Mouse (Mus musculus) CH12.LX (cell line): ENCODE results near the gene Gm815. TPM values are rescaled to one million over a fixed set of nuclear protein-coding genes. Genes with fewer than 3 reads are reported as not detected.

Source experiments
- DNase-seq: peaks from one replicate; pipeline ENCODE4 v3.0.0-alpha.2; 2013; ENCODE audit errors: extremely low read depth
- H3K27ac ChIP-seq: 2 replicates; pipeline ENCODE4 v1.5.1; 2012; ENCODE audit warnings: low read depth, mild to moderate bottlenecking, control low read depth, moderate library complexity; ENCODE audit not compliant: insufficient read depth
- H3K27me3 ChIP-seq: replicated peaks from 2 replicates; pipeline ENCODE3; 2012; ENCODE audit warnings: inconsistent platforms
- H3K36me3 ChIP-seq, 2 experiments: replicated peaks in 1 of 2; 2 replicates each; pipeline versions ENCODE3 to v1.6.1; 2012; ENCODE audit warnings: inconsistent platforms in 1 of 2, low read length in 1 of 2, mild to moderate bottlenecking in 1 of 2, mixed read lengths in 1 of 2, moderate library complexity in 1 of 2; ENCODE audit not compliant: control insufficient read depth in 1 of 2, insufficient read depth in 1 of 2
- H3K4me1 ChIP-seq, 2 experiments: 2 replicates each; pipeline ENCODE4 v1.6.1; 2012; ENCODE audit warnings: inconsistent platforms in 1 of 2, moderate library complexity in 1 of 2; ENCODE audit not compliant: insufficient read depth in 2 of 2, control insufficient read depth in 1 of 2
- H3K4me2 ChIP-seq: 2 replicates; pipeline ENCODE4 v1.6.1; 2012; ENCODE audit warnings: low read depth, mild to moderate bottlenecking, control low read depth; ENCODE audit not compliant: poor library complexity, insufficient read depth, severe bottlenecking
- H3K4me3 ChIP-seq, 3 experiments: fragments of 150-350 bp in 1 of 3; sonication (generic) in 1 of 3; replicated peaks in 1 of 3; 2 replicates each; pipeline versions ENCODE3 to v1.5.1; 2011 to 2012; ENCODE audit warnings: low read depth in 2 of 3, low read length in 2 of 3, mild to moderate bottlenecking in 2 of 3, moderate library complexity in 2 of 3, control low read depth in 1 of 3, improper control_type of control experiment in 1 of 3, inconsistent platforms in 1 of 3, mixed read lengths in 1 of 3; ENCODE audit not compliant: poor library complexity in 1 of 3
- H3K79me2 ChIP-seq: replicated peaks from 2 replicates; pipeline ENCODE4 v1.6.1; 2012; ENCODE audit warnings: mild to moderate bottlenecking, moderate library complexity; ENCODE audit not compliant: control insufficient read depth, poor library complexity, insufficient read depth, severe bottlenecking; ENCODE audit errors: extremely low read depth
- H3K9ac ChIP-seq: 2 replicates; pipeline ENCODE4 v1.6.1; 2012; ENCODE audit warnings: low read depth, mild to moderate bottlenecking, control low read depth, moderate library complexity; ENCODE audit not compliant: insufficient read depth
- H3K9me3 ChIP-seq: replicated peaks from 2 replicates; pipeline ENCODE3; 2012; ENCODE audit warnings: low read length, inconsistent platforms, mixed read lengths
- BHLHE40 ChIP-seq: IDR thresholded peaks from 2 replicates; pipeline ENCODE4 v1.6.1; 2011; ENCODE audit warnings: mild to moderate bottlenecking, low read depth, low read length, improper control_type of control experiment
- CHD1 ChIP-seq: IDR thresholded peaks from 2 replicates; pipeline ENCODE4 v1.6.1; 2012; ENCODE audit warnings: low read depth, low read length, improper control_type of control experiment, inconsistent platforms
- CHD2 ChIP-seq: IDR thresholded peaks from 2 replicates; pipeline ENCODE4 v1.6.1; 2011; ENCODE audit warnings: low read length, improper control_type of control experiment
- CTCF ChIP-seq, 2 experiments: IDR thresholded peaks in 1 of 2; conservative IDR thresholded peaks in 1 of 2; 2 replicates each; pipeline ENCODE4 v1.5.1; 2011 to 2012; ENCODE audit warnings: low read depth in 2 of 2, low read length in 2 of 2, improper control_type of control experiment in 1 of 2, inconsistent platforms in 1 of 2, mild to moderate bottlenecking in 1 of 2, moderate library complexity in 1 of 2
- E2F4 ChIP-seq: IDR thresholded peaks from 2 replicates; pipeline ENCODE4 v1.6.1; 2011; ENCODE audit warnings: low read depth, low read length, improper control_type of control experiment; ENCODE audit not compliant: insufficient replicate concordance
- ELF1 ChIP-seq: IDR thresholded peaks from 2 replicates; pipeline ENCODE4 v1.6.1; 2014; ENCODE audit warnings: low read depth, mild to moderate bottlenecking, inconsistent platforms, low read length, improper control_type of control experiment
- EP300 ChIP-seq: IDR thresholded peaks from 2 replicates; pipeline ENCODE4 v1.6.1; 2011; ENCODE audit warnings: low read length, improper control_type of control experiment
- ETS1 ChIP-seq: conservative IDR thresholded peaks from 2 replicates; pipeline ENCODE4 v1.6.1; 2012; ENCODE audit warnings: low read depth, mild to moderate bottlenecking, inconsistent platforms, low read length, improper control_type of control experiment, moderate library complexity
- GABPA ChIP-seq: IDR thresholded peaks from 2 replicates; pipeline ENCODE4 v1.6.1; 2012; ENCODE audit warnings: low read depth, low read length, improper control_type of control experiment, inconsistent platforms; ENCODE audit not compliant: insufficient replicate concordance
- IRF4 ChIP-seq: IDR thresholded peaks from 2 replicates; pipeline ENCODE4 v1.6.1; 2014; ENCODE audit warnings: low read depth, mild to moderate bottlenecking, inconsistent platforms, low read length, improper control_type of control experiment
- JUN ChIP-seq: IDR thresholded peaks from 2 replicates; pipeline ENCODE4 v1.6.1; 2011; ENCODE audit warnings: low read depth, mild to moderate bottlenecking, low read length, improper control_type of control experiment, moderate library complexity; ENCODE audit not compliant: insufficient read depth
- JUND ChIP-seq: conservative IDR thresholded peaks from 2 replicates; pipeline ENCODE4 v1.6.1; 2011; ENCODE audit warnings: low read depth, low read length, improper control_type of control experiment
- KAT2A ChIP-seq: IDR thresholded peaks from 2 replicates; pipeline ENCODE4 v1.6.1; 2012; ENCODE audit warnings: low read length, improper control_type of control experiment, inconsistent platforms; ENCODE audit not compliant: insufficient replicate concordance
- MAFK ChIP-seq: IDR thresholded peaks from 2 replicates; pipeline ENCODE4 v1.6.1; 2011; ENCODE audit warnings: low read length, improper control_type of control experiment; ENCODE audit not compliant: insufficient replicate concordance
- MAX ChIP-seq: IDR thresholded peaks from 2 replicates; pipeline ENCODE4 v1.6.1; 2011; ENCODE audit warnings: low read length, improper control_type of control experiment
- MAZ ChIP-seq: IDR thresholded peaks from 2 replicates; pipeline ENCODE4 v1.6.1; 2012; ENCODE audit warnings: low read depth, mild to moderate bottlenecking, inconsistent platforms, low read length, improper control_type of control experiment, moderate library complexity
- MEF2A ChIP-seq: IDR thresholded peaks from 2 replicates; pipeline ENCODE4 v1.6.1; 2014; ENCODE audit warnings: low read depth, mild to moderate bottlenecking, inconsistent platforms, low read length, improper control_type of control experiment, borderline replicate concordance
- MXI1 ChIP-seq: IDR thresholded peaks from 2 replicates; pipeline ENCODE4 v1.6.1; 2011; ENCODE audit warnings: mild to moderate bottlenecking, low read depth, low read length, improper control_type of control experiment
- MYC ChIP-seq: IDR thresholded peaks from 2 replicates; pipeline ENCODE4 v1.6.1; 2011; ENCODE audit warnings: low read depth, mild to moderate bottlenecking, improper control_type of control experiment, low read length
- NELFE ChIP-seq: IDR thresholded peaks from 2 replicates; pipeline ENCODE4 v1.6.1; 2011; ENCODE audit warnings: low read depth, low read length, improper control_type of control experiment
- NRF1 ChIP-seq: IDR thresholded peaks from 2 replicates; pipeline ENCODE4 v1.6.1; 2014; ENCODE audit warnings: low read depth, mild to moderate bottlenecking, inconsistent platforms, low read length, improper control_type of control experiment, moderate library complexity
- PAX5 ChIP-seq: IDR thresholded peaks from 2 replicates; pipeline ENCODE4 v1.6.1; 2012; ENCODE audit warnings: low read length, inconsistent platforms, mixed read lengths
- POLR2AphosphoS2 ChIP-seq: IDR thresholded peaks from 2 replicates; pipeline ENCODE4 v1.6.1; 2011; ENCODE audit warnings: low read depth, low read length, improper control_type of control experiment
- RAD21 ChIP-seq: IDR thresholded peaks from 2 replicates; pipeline ENCODE4 v1.6.1; 2011; ENCODE audit warnings: low read depth, mild to moderate bottlenecking, low read length, improper control_type of control experiment, moderate library complexity
- RCOR1 ChIP-seq: conservative IDR thresholded peaks from 2 replicates; pipeline ENCODE4 v1.6.1; 2012; ENCODE audit warnings: low read depth, mild to moderate bottlenecking, inconsistent platforms, low read length, improper control_type of control experiment
- SIN3A ChIP-seq: IDR thresholded peaks from 2 replicates; pipeline ENCODE4 v1.6.1; 2012; ENCODE audit warnings: low read length, improper control_type of control experiment, inconsistent platforms
- SMC3 ChIP-seq: IDR thresholded peaks from 2 replicates; pipeline ENCODE4 v1.6.1; 2011; ENCODE audit warnings: low read depth, low read length, improper control_type of control experiment
- TCF12 ChIP-seq: IDR thresholded peaks from 2 replicates; pipeline ENCODE4 v1.6.1; 2014; ENCODE audit warnings: low read depth, mild to moderate bottlenecking, inconsistent platforms, low read length, improper control_type of control experiment
- UBTF ChIP-seq: IDR thresholded peaks from 2 replicates; pipeline ENCODE4 v1.6.1; 2012; ENCODE audit warnings: low read depth, mild to moderate bottlenecking, inconsistent platforms, low read length, improper control_type of control experiment, moderate library complexity
- USF1 ChIP-seq: IDR thresholded peaks from 2 replicates; pipeline ENCODE4 v1.6.1; 2014; ENCODE audit warnings: low read depth, mild to moderate bottlenecking, inconsistent platforms, low read length, improper control_type of control experiment
- USF2 ChIP-seq: conservative IDR thresholded peaks from 2 replicates; pipeline ENCODE4 v1.6.1; 2011; ENCODE audit warnings: low read depth, low read length, improper control_type of control experiment
- ZMIZ1 ChIP-seq: IDR thresholded peaks from 2 replicates; pipeline ENCODE4 v1.6.1; 2012; ENCODE audit warnings: low read depth, mild to moderate bottlenecking, inconsistent platforms, low read length, improper control_type of control experiment
- ZNF384 ChIP-seq: IDR thresholded peaks from 2 replicates; pipeline ENCODE4 v1.6.1; 2012; ENCODE audit warnings: low read depth, low read length, improper control_type of control experiment, inconsistent platforms
- dilution Hi-C: fragments of 300-500 bp; cut with MboI; formaldehyde crosslinking; loops from 2 replicates; pipeline ENCODE4 v1.14.3; 2020; ENCODE audit warnings: low sequenced_read_pairs; ENCODE audit not compliant: extremely low pct_unique_long_range_greater_than_20kb, extremely low pct_ligation_motif_present
- in situ Hi-C: fragments of 300-500 bp; cut with MboI; formaldehyde crosslinking; loops from 3 replicates; pipeline ENCODE4 v1.14.3; 2019; ENCODE audit warnings: low sequenced_read_pairs, low pct_ligation_motif_present, low pct_unique_long_range_greater_than_20kb, mixed read lengths
- polyA plus RNA-seq: library from polyadenylated mRNA; unstranded; fragments of >175 nt; gene quantifications from 2 replicates; pipeline ENCODE4 v1.2.1, GENCODE M21; 2012; ENCODE audit warnings: low read depth; ENCODE audit not compliant: insufficient read length
- total RNA-seq, 2 experiments: library from RNA; depleted of rRNA; stranded (reverse); fragments of 300-350 nt in 1 of 2; fragments of >200 nt in 1 of 2; gene quantifications; 2 replicates each; pipeline ENCODE4 v1.2.3; 2012 to 2014

Gm815 gene
- total and polyA plus RNA-seq, 3 experiments = not detected

DNA sequence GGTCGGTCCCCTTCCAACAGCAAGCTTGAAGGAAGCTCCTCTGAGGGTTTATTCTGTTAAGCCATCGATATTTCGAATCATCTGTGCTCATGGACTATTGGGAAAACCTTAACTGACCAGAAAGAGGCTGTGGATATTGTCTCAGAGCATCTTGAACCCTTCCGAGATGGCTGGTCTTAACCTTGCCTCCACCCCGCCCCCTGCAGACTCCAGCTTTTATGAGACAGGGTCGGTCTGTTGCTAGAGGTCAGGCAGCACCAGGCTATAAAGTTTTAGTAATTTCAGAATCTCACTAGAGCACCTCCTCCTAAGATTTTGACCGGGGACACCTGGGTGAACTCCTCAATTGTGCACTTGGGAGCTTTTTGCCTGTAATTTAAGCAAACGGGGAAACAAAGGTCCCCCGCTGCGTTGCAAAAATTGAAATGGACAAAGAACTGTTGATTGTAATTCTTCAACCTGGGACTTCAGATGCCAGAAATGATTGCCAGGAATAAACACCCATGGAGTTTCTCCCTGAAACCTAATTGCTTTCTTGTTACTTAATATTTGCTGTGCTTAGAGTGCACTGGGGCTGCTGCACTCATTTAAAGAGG lies 8.4 kb upstream of the Gm815 start:
- Histone ChIP-seq H3K27ac (no peak overlapping the region), H3K79me2 (no peaks in the 10 kb centered on the region), H3K4me1 (peaks cover 2 to 11% of the 10 kb centered on the region in 2 experiments; a peak in 3 of 4 replicates), H3K9ac (no peak overlapping the region), H3K36me3 (no peaks in the 10 kb centered on the region), H3K9me3 (no peaks in the 10 kb centered on the region), H3K27me3 (no peaks in the 10 kb centered on the region), H3K4me2 (no peak overlapping the region), H3K4me3 (no peak overlapping the region)
- dilution Hi-C loops (no loop called here), in situ Hi-C loops (no loop called here)
- DNase-seq = no peak
- no peak for TF ChIP-seq NRF1
- no peak for TF ChIP-seq GABPA

DNA sequence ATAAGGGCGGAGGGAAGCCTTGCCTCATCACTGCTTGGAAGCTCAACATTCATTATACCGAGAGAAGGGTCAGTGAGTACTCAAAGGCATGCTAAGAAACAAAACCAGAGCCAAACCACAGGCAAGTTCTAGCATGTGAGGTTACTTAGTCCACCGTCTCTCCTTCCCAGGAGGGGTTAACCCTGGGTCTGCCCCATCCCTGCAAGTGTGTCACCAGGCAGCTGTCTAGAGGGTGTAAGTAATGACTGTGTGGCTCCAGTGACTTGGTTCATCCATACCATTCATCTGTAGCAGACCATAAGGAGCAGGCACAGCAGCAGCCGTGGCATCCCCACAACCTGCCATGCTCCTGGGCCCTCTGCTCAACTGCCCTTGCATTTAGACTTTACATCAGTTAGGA lies 5.8 kb upstream of the Gm815 start:
- Histone ChIP-seq H3K27me3 (no peaks in the 10 kb centered on the region), H3K36me3 (no peaks in the 10 kb centered on the region), H3K9me3 (no peaks in the 10 kb centered on the region), H3K4me1 (peaks cover 2 to 11% of the 10 kb centered on the region in 2 experiments; a peak in 3 of 4 replicates), H3K27ac (no peak overlapping the region), H3K4me2 (no peak overlapping the region), H3K79me2 (no peaks in the 10 kb centered on the region), H3K9ac (no peak overlapping the region), H3K4me3 (no peak overlapping the region)
- peak; percentile 17 for DNase-seq
- dilution Hi-C loops = no loop called here
- in situ Hi-C loops = no loop called here
- TF ChIP-seq JUND (no peak), MYC (no peak), MAX (no peak), SIN3A (no peak), CTCF (conservative IDR thresholded peaks at IDR 0.05 in 1 of 2, IDR thresholded peaks at IDR 0.05 in 1 of 2; ENCODE audit: low read depth in 2 of 2, low read length in 2 of 2) (no peak), RCOR1 (no peak), MAFK (no peak), NRF1 (no peak), ZMIZ1 (no peak), NELFE (no peak), KAT2A (no peak), MXI1 (no peak), TCF12 (no peak), BHLHE40 (peak; percentile 36), CHD1 (0 out of 2 replicates have a peak, but pooled peaks have one; percentile 77), UBTF (no peak), CHD2 (no peak), USF1 (no peak), JUN (no peak), ETS1 (no peak; the same call in 1 of the 2 replicates), SMC3 (no peak), ZNF384 (no peak), USF2 (no peak), PAX5 (no peak), MAZ (no peak), EP300 (no peak), RAD21 (no peak), IRF4 (peak; percentile 51; the same call in 1 of the 2 replicates), ELF1 (no peak), MEF2A (0 out of 2 replicates have a peak, but pooled peaks have one; percentile 16), E2F4 (no peak), POLR2AphosphoS2 (no peak)
